Mouse (Mus musculus) heart, embryonic 10.5 days (tissue): ENCODE measurements around the gene Gm9573. TPM values are rescaled to one million over a fixed set of nuclear protein-coding genes. Genes with fewer than 3 reads are reported as not detected.

Experiments used
- DNase-seq: peaks from one replicate; pipeline ENCODE4 v3.0.0-alpha.2; 2017; ENCODE audit warnings: low spot score
- H3K27ac ChIP-seq: fragments of 300-500 bp; sonication (generic); 2 replicates; pipeline ENCODE4 v1.5.1; 2016; ENCODE audit warnings: mild to moderate bottlenecking
- H3K27me3 ChIP-seq: fragments of 300-500 bp; sonication (generic); 2 replicates; pipeline ENCODE4 v1.6.1; 2016; ENCODE audit warnings: mild to moderate bottlenecking; ENCODE audit not compliant: poor library complexity, insufficient read depth, severe bottlenecking
- H3K36me3 ChIP-seq: fragments of 300-500 bp; sonication (generic); 2 replicates; pipeline ENCODE4 v1.6.1; 2016; ENCODE audit warnings: mild to moderate bottlenecking, moderate library complexity
- H3K4me1 ChIP-seq: fragments of 300-500 bp; sonication (generic); 2 replicates; pipeline ENCODE4 v1.6.1; 2016; ENCODE audit warnings: mild to moderate bottlenecking
- H3K4me3 ChIP-seq: fragments of 300-500 bp; sonication (generic); 2 replicates; pipeline ENCODE4 v1.5.1; 2016; ENCODE audit warnings: mild to moderate bottlenecking, moderate library complexity
- H3K9me3 ChIP-seq: fragments of 300-500 bp; sonication (generic); 2 replicates; pipeline ENCODE4 v1.6.1; 2016; ENCODE audit warnings: mild to moderate bottlenecking, moderate library complexity
- WGBS: fragments of 180-500 bp; shearing (Covaris S2); methylation state at CpG from one replicate; pipeline ENCODE4 v1.1.7; 2016; 5-methylcytosine and 5-hydroxymethylcytosine counted together
- polyA plus RNA-seq: library from polyadenylated mRNA; unstranded; fragments of >200 nt; fragmentation: Nextera tagmentation; extraction: Ambion mirVana; gene quantifications from 2 replicates; pipeline ENCODE4 v1.2.1, GENCODE M21; 2016

Gm9573 gene
- polyA plus RNA-seq, 1 experiment from 2014 or later = not detected

- no peak overlapping the region for H3K27ac ChIP-seq
- 90% methylated on average over 7 of the region's 7 CpGs for WGBS
- no peaks in the 10 kb centered on the region for H3K9me3 ChIP-seq
- no peak overlapping the region for H3K4me3 ChIP-seq
- H3K36me3 ChIP-seq = no peaks in the 10 kb centered on the region
- no peak for DNase-seq
- no peaks in the 10 kb centered on the region for H3K4me1 ChIP-seq
- no peaks in the 10 kb centered on the region for H3K27me3 ChIP-seq
These were observed 35.2 kb downstream of the Gm9573 start for GRCm38 (mm10) chr17:35591219-35591578.

DNA sequence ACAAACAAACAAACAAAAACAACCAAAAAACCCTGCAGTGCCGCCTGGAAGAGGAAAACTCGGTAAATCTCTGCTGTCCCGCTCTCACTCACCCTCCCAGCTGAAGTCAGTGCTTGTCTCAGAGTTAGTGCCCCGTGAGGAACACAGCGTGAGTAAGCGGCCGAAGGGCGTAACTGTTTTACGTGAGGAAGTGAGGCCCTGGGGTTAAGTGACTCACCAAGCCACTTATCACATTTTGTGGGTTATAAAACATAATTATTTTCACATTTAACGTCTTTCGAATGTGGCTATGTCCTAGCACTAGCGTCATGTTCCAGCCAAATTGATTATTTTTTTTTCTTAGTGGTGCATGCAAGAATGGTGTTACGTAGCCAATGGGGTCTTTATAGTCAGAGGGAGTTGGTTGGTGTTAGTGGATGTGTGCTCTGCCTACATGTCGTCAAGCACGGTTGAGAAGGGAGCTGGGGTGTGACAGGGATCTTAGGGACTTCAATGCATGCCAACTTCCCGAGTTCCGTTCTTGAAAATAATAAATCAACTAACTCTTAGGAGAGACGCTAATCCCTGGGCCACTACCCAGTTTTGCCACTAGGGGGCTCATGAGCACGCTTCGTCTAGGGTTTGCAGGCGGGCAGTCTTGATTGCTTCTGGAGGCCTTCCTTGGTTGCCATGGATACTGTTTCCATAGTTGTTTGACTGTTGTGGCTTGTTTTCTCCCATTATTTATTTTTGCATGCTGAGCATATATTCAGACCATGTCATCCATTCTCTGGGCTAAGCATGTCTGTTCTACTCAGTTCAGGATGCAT is 35.8 kb downstream of the Gm9573 start:
- Histone ChIP-seq H3K9me3 (no peaks in the 10 kb centered on the region), H3K4me3 (no peak overlapping the region), H3K36me3 (no peaks in the 10 kb centered on the region), H3K4me1 (no peaks in the 10 kb centered on the region), H3K27ac (no peak overlapping the region), H3K27me3 (peaks cover 1% of the 10 kb centered on the region; the same call in 1 of the 2 replicates)
- peak; percentile 86 for DNase-seq
- 54% methylated on average over 21 of the region's 21 CpGs for WGBS

DNA sequence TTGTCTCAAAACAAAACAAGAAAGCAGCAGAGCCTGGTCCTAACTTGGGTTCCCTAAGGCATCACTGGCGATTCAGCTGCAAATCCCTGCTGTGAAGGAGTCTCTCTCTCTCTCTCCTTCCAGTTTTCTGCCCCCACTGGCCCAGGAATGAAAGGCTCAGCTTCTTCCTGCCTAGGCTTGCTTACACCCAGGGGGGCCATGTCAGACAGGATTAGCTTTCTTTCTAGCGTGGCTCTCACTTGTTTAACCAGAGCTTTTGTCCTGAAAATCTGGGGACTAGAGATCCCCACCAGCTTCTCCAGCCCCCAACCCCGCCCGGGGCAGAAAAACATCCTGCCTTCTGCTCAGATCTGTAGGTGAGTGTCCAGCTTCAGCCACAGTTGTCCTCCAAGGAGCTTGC is 38.0 kb downstream of the Gm9573 start:
- Histone ChIP-seq H3K27me3 (peaks cover 5% of the 10 kb centered on the region; the same call in 1 of the 2 replicates), H3K9me3 (no peaks in the 10 kb centered on the region), H3K4me1 (peaks cover 4% of the 10 kb centered on the region; the same call in 1 of the 2 replicates), H3K36me3 (no peaks in the 10 kb centered on the region), H3K27ac (no peak overlapping the region), H3K4me3 (no peak overlapping the region)
- DNase-seq = no peak
- WGBS = 30% methylated on average over 4 of the region's 4 CpGs

DNA sequence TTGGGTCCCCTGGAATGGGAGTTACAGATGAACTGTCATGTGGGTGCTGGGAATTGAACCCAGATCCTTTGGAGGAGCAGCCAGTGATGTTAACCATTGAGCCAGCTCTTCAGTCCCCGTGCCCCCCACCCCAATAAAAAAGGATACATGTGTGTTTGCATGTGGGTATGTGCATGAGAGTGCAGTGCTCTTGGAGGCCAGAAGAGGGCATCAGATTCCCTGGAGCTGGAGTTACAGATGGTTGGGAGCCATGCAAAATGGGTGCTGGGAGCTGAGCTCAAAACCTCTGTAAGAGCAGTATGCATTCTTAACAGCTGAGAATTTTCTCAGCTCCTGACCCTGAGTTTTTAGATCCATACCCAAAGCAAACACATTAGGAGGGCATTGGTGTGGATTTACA is 39.1 kb downstream of the Gm9573 start:
- H3K27me3 ChIP-seq = peaks cover 5% of the 10 kb centered on the region; the same call in 1 of the 2 replicates
- H3K4me3 ChIP-seq = no peak overlapping the region
- peaks cover 4% of the 10 kb centered on the region; the same call in 1 of the 2 replicates for H3K4me1 ChIP-seq
- DNase-seq = no peak
- WGBS = 69% methylated on average over 1 of the region's 1 CpGs
- no peaks in the 10 kb centered on the region for H3K36me3 ChIP-seq
- H3K27ac ChIP-seq = no peak overlapping the region
- H3K9me3 ChIP-seq = no peaks in the 10 kb centered on the region

- Histone ChIP-seq H3K27me3 (peaks cover 5% of the 10 kb centered on the region; the same call in 1 of the 2 replicates), H3K4me1 (peaks cover 4% of the 10 kb centered on the region; the same call in 1 of the 2 replicates), H3K27ac (no peak overlapping the region), H3K36me3 (no peaks in the 10 kb centered on the region), H3K4me3 (0 out of 2 replicates have a peak overlapping the region, but pooled peaks have one; percentile 31), H3K9me3 (no peaks in the 10 kb centered on the region)
- WGBS = 18% methylated on average over 16 of the region's 16 CpGs
- no peak for DNase-seq
These were observed 42.0 kb downstream of the Gm9573 start for GRCm38 (mm10) chr17:35584330-35584937.

GRCm38 (mm10) chr17:35582900-35583299 is 43.5 kb downstream of the Gm9573 start:
- no peak overlapping the region for H3K27ac ChIP-seq
- H3K4me3 ChIP-seq = no peak overlapping the region
- H3K27me3 ChIP-seq = peaks cover 7% of the 10 kb centered on the region; the same call in 1 of the 2 replicates
- no peaks in the 10 kb centered on the region for H3K9me3 ChIP-seq
- peaks cover 4% of the 10 kb centered on the region; the same call in 1 of the 2 replicates for H3K4me1 ChIP-seq
- no peak for DNase-seq
- no peaks in the 10 kb centered on the region for H3K36me3 ChIP-seq
- 83% methylated on average over 1 of the region's 1 CpGs for WGBS

GRCm38 (mm10) chr17:35578211-35578610 is 48.2 kb downstream of the Gm9573 start:
- 17% methylated on average over 6 of the region's 6 CpGs for WGBS
- peak; percentile 84 for DNase-seq
- H3K27me3 ChIP-seq = peaks cover 34% of the 10 kb centered on the region

DNA sequence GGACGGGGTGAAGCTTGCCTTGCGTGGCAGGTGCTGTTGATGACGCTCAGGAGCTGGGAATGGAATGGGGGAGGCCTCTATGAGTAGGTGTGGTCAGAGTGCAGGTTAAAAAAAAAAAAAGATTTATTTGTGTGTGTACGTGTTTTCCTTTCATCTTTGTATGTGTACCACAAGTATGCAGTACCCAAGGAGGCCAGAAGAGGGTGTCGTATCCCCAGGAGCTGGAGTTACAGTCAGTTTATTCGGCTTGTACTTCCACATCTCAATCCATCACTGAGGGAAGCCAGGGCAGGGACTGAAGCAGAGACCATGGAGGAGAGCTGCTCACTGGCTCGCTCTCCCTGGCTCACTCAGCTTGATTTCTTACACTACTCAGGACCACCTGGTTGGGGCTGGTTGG is 55.0 kb downstream of the Gm9573 start:
- H3K27me3 ChIP-seq = peaks cover 65% of the 10 kb centered on the region
- H3K9me3 ChIP-seq = no peaks in the 10 kb centered on the region
- peaks cover 19% of the 10 kb centered on the region for H3K4me1 ChIP-seq
- 93% methylated on average over 7 of the region's 7 CpGs for WGBS
- H3K4me3 ChIP-seq = no peak overlapping the region
- H3K27ac ChIP-seq = no peak overlapping the region
- H3K36me3 ChIP-seq = no peaks in the 10 kb centered on the region
- no peak for DNase-seq

More at GRCm38 (mm10) chr17:35578211-35578610, 48.2 kb downstream of the Gm9573 start:
- H3K27ac ChIP-seq = no peak overlapping the region
- H3K4me3 ChIP-seq = no peak overlapping the region
- H3K36me3 ChIP-seq = no peaks in the 10 kb centered on the region
- H3K9me3 ChIP-seq = no peaks in the 10 kb centered on the region
- no peaks in the 10 kb centered on the region for H3K4me1 ChIP-seq

DNA sequence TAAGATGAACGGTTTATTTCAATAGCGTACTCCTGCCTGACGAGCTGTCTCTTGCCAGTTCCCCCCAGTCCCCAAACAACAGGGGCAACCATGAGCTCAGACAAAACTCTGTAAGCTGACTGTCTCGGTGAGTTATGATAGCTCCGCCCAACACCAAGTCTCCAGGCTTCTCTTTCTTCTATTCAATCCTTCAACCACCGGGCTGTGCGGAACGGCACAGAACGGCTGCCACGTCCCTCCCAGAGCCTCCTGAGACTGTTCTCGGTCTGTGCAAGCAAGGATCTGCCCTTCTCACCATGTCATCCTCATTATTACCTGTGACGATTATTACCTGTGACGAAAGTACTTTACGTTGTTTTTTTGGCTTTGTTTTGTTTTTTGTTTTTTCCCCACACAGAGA is 55.6 kb downstream of the Gm9573 start:
- Histone ChIP-seq H3K4me1 (peaks cover 19% of the 10 kb centered on the region), H3K4me3 (no peak overlapping the region), H3K36me3 (no peaks in the 10 kb centered on the region), H3K9me3 (no peaks in the 10 kb centered on the region), H3K27ac (no peak overlapping the region), H3K27me3 (peaks cover 60% of the 10 kb centered on the region)
- WGBS = 85% methylated on average over 14 of the region's 14 CpGs
- no peak for DNase-seq

- Histone ChIP-seq H3K9me3 (no peaks in the 10 kb centered on the region), H3K4me3 (peak overlapping the region; percentile 51), H3K27me3 (peaks cover 48% of the 10 kb centered on the region), H3K27ac (0 out of 2 replicates have a peak overlapping the region, but pooled peaks have one; percentile 17), H3K4me1 (peaks cover 19% of the 10 kb centered on the region), H3K36me3 (no peaks in the 10 kb centered on the region)
- no peak for DNase-seq
- 5% methylated on average over 28 of the region's 28 CpGs for WGBS
These were observed 57.1 kb downstream of the Gm9573 start for GRCm38 (mm10) chr17:35569091-35569944.
